8 mouse cellular contexts compared by ENCODE assay signal in the genomic region with DNA sequence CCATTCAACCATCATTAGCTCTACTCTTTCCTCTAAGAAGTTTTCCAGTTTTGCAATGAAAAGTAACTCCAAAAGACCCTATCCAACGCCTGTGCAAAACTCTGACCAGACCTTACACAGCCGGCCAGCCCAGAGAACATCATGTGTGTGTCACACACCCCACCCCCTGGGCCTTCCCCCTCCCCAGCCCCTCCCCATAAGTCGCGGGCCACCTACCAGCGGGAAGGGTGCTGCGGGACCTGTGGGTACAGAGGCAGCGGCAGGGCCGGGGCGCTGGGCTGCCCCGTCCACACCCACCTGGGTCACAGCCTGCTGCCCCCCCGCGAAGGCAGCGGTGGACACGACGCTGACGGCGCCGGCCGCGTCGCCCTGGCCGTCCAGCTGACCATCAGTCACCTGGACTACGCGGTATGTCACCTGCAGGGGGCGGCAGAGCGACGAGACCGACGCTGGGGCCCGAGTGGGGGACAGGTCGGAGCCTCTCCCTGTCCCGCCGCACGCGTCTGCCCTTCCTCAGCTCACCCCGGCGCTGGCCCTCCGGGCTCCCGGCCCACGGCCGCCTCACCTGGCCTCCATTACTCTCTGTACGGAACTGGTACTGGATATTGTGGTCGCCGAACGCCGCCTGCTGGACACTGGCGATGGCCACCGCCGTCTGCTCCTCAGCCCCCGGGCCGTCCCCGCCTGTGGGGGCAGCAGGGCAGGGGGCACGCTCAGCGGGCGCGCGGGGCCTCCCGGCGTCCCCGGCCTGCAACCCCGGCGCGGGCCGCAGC. TPM values are rescaled to one million over a fixed set of nuclear protein-coding genes. Genes with fewer than 3 reads are reported as not detected.
DNase-seq lines count a peak whose midpoint lies in the region; ATAC-seq lines count a peak whose summit lies in the region.

No protein-coding gene starts in this region.

- H3K9me3 ChIP-seq in intestine, embryonic 15.5 days: no peaks in the 10 kb centered on the region

- H3K4me3 ChIP-seq in intestine, embryonic 15.5 days (replicated peaks): peak overlapping the region; percentile 92

- peak overlapping the region; percentile 99 for H3K27ac ChIP-seq in intestine, embryonic 15.5 days

- under 1% methylated on average over 54 of the region's 64 CpGs for WGBS in intestine, embryonic 15.5 days

- H3K4me2 ChIP-seq in intestine, embryonic 15.5 days (replicated peaks): peak overlapping the region; percentile 81

- peaks cover 25% of the 10 kb centered on the region for H3K36me3 ChIP-seq in intestine, embryonic 15.5 days

- intact Hi-C loops in gastrocnemius, postnatal 36 days (cut with DNase I): no loop called here
- intact Hi-C loops in left cerebral cortex, postnatal 25 days (cut with DNase I): loop anchor here (1.0 to 5.0 kb wide), 3 partner anchors 61 to 366 kb away; no protein-coding TSS in a partner anchor

- peak; percentile 94 for DNase-seq in adrenal gland, adult 2 months
- peak; percentile 83 for DNase-seq in embryo, embryonic 11.5 days (ENCODE audit: low read depth, low spot score)
- peak; percentile 90 to 91 for DNase-seq in gastrocnemius, postnatal 36 days
- peak; percentile 69 to 79 for DNase-seq in left cerebral cortex, postnatal 25 days (ENCODE audit: low spot score in 2 of 2)
- DNase-seq in mesoderm, embryonic 11.5 days (ENCODE audit: low read depth, low spot score): peak; percentile 90
- DNase-seq in right cerebral cortex, postnatal 25 days: peak; percentile 75
- peak; percentile 84 to 89 for DNase-seq in urinary bladder, postnatal 36 days (ENCODE audit: low spot score in 2 of 2)

- H3K9ac ChIP-seq in intestine, embryonic 15.5 days: peak overlapping the region; percentile 99

- peaks cover 17% of the 10 kb centered on the region for H3K4me1 ChIP-seq in intestine, embryonic 15.5 days (replicated peaks)

- H3K27me3 ChIP-seq in intestine, embryonic 15.5 days (replicated peaks): no peaks in the 10 kb centered on the region

- peak; percentile 73 for ATAC-seq in intestine, embryonic 15.5 days

RNA-seq across cellular contexts. Expression of a gene that starts 0.8 kb away (rescaled TPM):
- total RNA-seq in adrenal gland, adult 2 months (2021): 100 to 1,000 TPM; 146 to 166 TPM
- 376 and 393 TPM in 2 replicates for polyA plus RNA-seq in adrenal gland, adult 2 months (2012; rRNA removed)
- total RNA-seq in gastrocnemius, postnatal 36 days (2021): 10 to 100 TPM; 74.5 to 80.7 TPM
- 17.5 and 18.1 TPM in 2 replicates for polyA plus RNA-seq in intestine, embryonic 15.5 days (2015; fragmentation: Nextera tagmentation; extraction: Ambion mirVana)
- 100 to 1,000 TPM; 139 to 144 TPM for total RNA-seq in left cerebral cortex, postnatal 25 days (2021)

RNA-seq across cellular contexts. Expression of a gene that starts 11.9 kb away (rescaled TPM):
- total RNA-seq in adrenal gland, adult 2 months (2021): 10 to 100 TPM in 1 of 2 experiments, not detected in 1; 49.9 TPM
- 63.2 and 115 TPM in 2 replicates for polyA plus RNA-seq in adrenal gland, adult 2 months (2012; rRNA removed)
- not detected for total RNA-seq in gastrocnemius, postnatal 36 days (2021)
- polyA plus RNA-seq in intestine, embryonic 15.5 days (2015; fragmentation: Nextera tagmentation; extraction: Ambion mirVana): 0.41 TPM in 1 of 2 replicates, not detected in the other
- not detected for total RNA-seq in left cerebral cortex, postnatal 25 days (2021)

RNA-seq across cellular contexts. Expression of a gene that starts 17.5 kb away (rescaled TPM):
- total RNA-seq in adrenal gland, adult 2 months (2021): 10 to 100 TPM in 1 of 2 experiments, 1 to 10 TPM in 1; 9.2 to 13.7 TPM
- 17.5 and 24.0 TPM in 2 replicates for polyA plus RNA-seq in adrenal gland, adult 2 months (2012; rRNA removed)
- total RNA-seq in gastrocnemius, postnatal 36 days (2021): under 1 TPM in 1 of 2 experiments, not detected in 1; 0.49 TPM
- polyA plus RNA-seq in intestine, embryonic 15.5 days (2015; fragmentation: Nextera tagmentation; extraction: Ambion mirVana): 146 and 163 TPM in 2 replicates
- total RNA-seq in left cerebral cortex, postnatal 25 days (2021): 1 to 10 TPM; 8.8 to 9.9 TPM

RNA-seq across cellular contexts. Expression of a gene that starts 17.8 kb away (rescaled TPM):
- total RNA-seq in adrenal gland, adult 2 months (2021): under 1 TPM; 0.37 to 0.59 TPM
- polyA plus RNA-seq in adrenal gland, adult 2 months (2012; rRNA removed): 0.18 and 0.38 TPM in 2 replicates
- not detected for total RNA-seq in gastrocnemius, postnatal 36 days (2021)
- 10.1 and 11.4 TPM in 2 replicates for polyA plus RNA-seq in intestine, embryonic 15.5 days (2015; fragmentation: Nextera tagmentation; extraction: Ambion mirVana)
- not detected for total RNA-seq in left cerebral cortex, postnatal 25 days (2021)

RNA-seq across cellular contexts. Expression of a gene that starts 31.3 kb away (rescaled TPM):
- total RNA-seq in adrenal gland, adult 2 months (2021): 10 to 100 TPM in 1 of 2 experiments, not detected in 1; 16.6 TPM
- 2.6 and 17.4 TPM in 2 replicates for polyA plus RNA-seq in adrenal gland, adult 2 months (2012; rRNA removed)
- not detected for total RNA-seq in gastrocnemius, postnatal 36 days (2021)
- not detected in 2 replicates for polyA plus RNA-seq in intestine, embryonic 15.5 days (2015; fragmentation: Nextera tagmentation; extraction: Ambion mirVana)
- not detected for total RNA-seq in left cerebral cortex, postnatal 25 days (2021)

Comparison
In these comparisons a context has a peak if more than half of its experiments do, and no peak if none do; other contexts are left out.
1. Peak in every context shown above with its lines: DNase-seq, ATAC-seq, H3K4me3 ChIP-seq and H3K27ac ChIP-seq.
2. RNA of a gene that starts 17.5 kb away (total RNA-seq): 9.2 to 13.7 TPM in adrenal gland, adult 2 months and 8.8 to 9.9 TPM in left cerebral cortex, postnatal 25 days; 0.49 TPM in gastrocnemius, postnatal 36 days; every median in the first group is over 4 times any median in the second.